Mouse (Mus musculus) brain, embryonic 14.5 days (tissue): ENCODE measurements around the gene Zc3h8.

Experiments
- CTCF ChIP-seq: fragments of 200-500 bp; IDR thresholded peaks from 2 replicates; pipeline ENCODE4 v1.5.1; 2012; ENCODE audit warnings: inconsistent platforms, mild to moderate bottlenecking, moderate library complexity, borderline replicate concordance; ENCODE audit not compliant: insufficient read depth, insufficient read length; ENCODE audit errors: extremely low read depth
- POLR2A ChIP-seq: fragments of 200-500 bp; IDR thresholded peaks from 2 replicates; pipeline ENCODE4 v1.6.1; 2012; ENCODE audit warnings: mild to moderate bottlenecking, inconsistent platforms, borderline replicate concordance; ENCODE audit not compliant: poor library complexity, insufficient read depth, insufficient read length, severe bottlenecking; ENCODE audit errors: extremely low read depth

DNA sequence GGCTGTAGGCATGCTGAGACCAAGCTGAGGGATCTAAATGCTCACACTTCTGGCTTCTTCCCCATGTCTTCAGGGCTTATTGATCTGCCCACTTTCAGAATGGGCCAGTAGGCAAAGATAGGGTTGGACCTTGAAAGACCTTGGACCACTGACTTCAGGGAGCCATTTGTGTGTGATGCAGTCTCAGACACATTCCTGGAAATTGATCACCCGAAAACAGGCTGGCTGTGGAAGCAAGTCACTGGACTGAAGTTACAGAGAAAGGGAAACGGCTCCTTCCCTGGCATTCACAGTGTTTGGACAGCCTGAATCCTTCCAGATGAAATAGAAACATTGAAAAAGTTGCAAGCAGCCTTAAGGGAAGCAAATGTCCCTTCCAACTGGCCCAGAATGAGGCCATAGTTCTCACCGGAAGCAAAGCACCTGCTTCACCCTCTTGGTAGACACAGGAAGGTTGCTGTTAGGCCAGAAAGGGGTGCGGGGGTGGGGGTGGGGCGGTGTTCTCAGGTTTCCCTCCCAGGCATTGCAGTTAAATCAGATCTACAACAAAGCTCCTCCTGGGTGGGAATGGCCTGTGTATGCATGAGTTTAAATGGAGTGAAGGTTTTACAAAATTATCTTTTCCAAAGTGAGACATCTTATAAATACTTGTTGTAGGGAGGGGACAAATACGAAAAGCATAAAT lies 55.9 kb downstream of the Zc3h8 start:
- TF ChIP-seq POLR2A (no peak), CTCF (no peak)
